Mouse (Mus musculus) intestine, postnatal 0 days (tissue): ENCODE measurements around the gene Cyp4f18. TPM values are rescaled to one million over a fixed set of nuclear protein-coding genes. Genes with fewer than 3 reads are reported as not detected.

Experiments
- ATAC-seq: fragments of 200-750 bp; cut with Nextera tagmentation; 2 replicates; pipeline ENCODE4 v1.8.0; 2017; ENCODE audit warnings: mild to moderate bottlenecking, moderate TSS enrichment, moderate library complexity
- H3K27ac ChIP-seq: fragments of 300-500 bp; sonication (generic); 2 replicates; pipeline ENCODE4 v1.5.1; 2014; ENCODE audit warnings: mild to moderate bottlenecking, low read depth, low read length, moderate library complexity
- H3K27me3 ChIP-seq: fragments of 300-500 bp; sonication (generic); replicated peaks from 2 replicates; pipeline ENCODE4 v1.6.1; 2014; ENCODE audit warnings: low read length, mixed read lengths; ENCODE audit not compliant: control insufficient read depth, insufficient read depth
- H3K36me3 ChIP-seq: fragments of 300-500 bp; sonication (generic); 2 replicates; pipeline ENCODE4 v1.6.1; 2014; ENCODE audit warnings: mild to moderate bottlenecking, moderate library complexity; ENCODE audit not compliant: control insufficient read depth, insufficient read depth
- H3K4me1 ChIP-seq: fragments of 300-500 bp; sonication (generic); replicated peaks from 2 replicates; pipeline ENCODE4 v1.6.1; 2014; ENCODE audit warnings: antibody characterized with exemption, low read length, mixed read lengths; ENCODE audit not compliant: control insufficient read depth, insufficient read depth
- H3K4me2 ChIP-seq: fragments of 300-500 bp; sonication (generic); replicated peaks from 2 replicates; pipeline ENCODE4 v1.6.1; 2014; ENCODE audit warnings: low read depth, mild to moderate bottlenecking, moderate library complexity
- H3K4me3 ChIP-seq: fragments of 300-500 bp; sonication (generic); 2 replicates; pipeline ENCODE4 v1.5.1; 2014; ENCODE audit warnings: low read depth, low read length
- H3K9ac ChIP-seq: fragments of 300-500 bp; sonication (generic); 2 replicates; pipeline ENCODE4 v1.6.1; 2014; ENCODE audit warnings: mild to moderate bottlenecking, low read depth, low read length
- H3K9me3 ChIP-seq: fragments of 300-500 bp; sonication (generic); 2 replicates; pipeline ENCODE4 v1.6.1; 2016; ENCODE audit warnings: mixed run types; ENCODE audit not compliant: control insufficient read depth
- CTCF ChIP-seq: sonication (generic); IDR thresholded peaks from 2 replicates; pipeline ENCODE4 v1.5.1; 2016; ENCODE audit warnings: low read depth, mild to moderate bottlenecking, control low read depth, antibody characterized with exemption, moderate library complexity
- WGBS: fragments of 180-500 bp; shearing (Covaris S2); extraction: QIAGEN DNeasy Blood & Tissue Kit; methylation state at CpG from one replicate; pipeline ENCODE4 v1.1.7; 2014; 5-methylcytosine and 5-hydroxymethylcytosine counted together
- polyA plus RNA-seq: library from polyadenylated mRNA; unstranded; fragments of >200 nt; fragmentation: Nextera tagmentation; extraction: Ambion mirVana; gene quantifications from 2 replicates; pipeline ENCODE4 v1.2.1, GENCODE M21; 2015

Gene Cyp4f18
- polyA plus RNA-seq, 1 experiment from 2014 or later = 4.2 TPM

- Histone ChIP-seq H3K36me3 (no peaks in the 10 kb centered on the region), H3K27me3 (no peaks in the 10 kb centered on the region), H3K9ac (no peak overlapping the region), H3K4me3 (no peak overlapping the region), H3K4me1 (0 out of 2 replicates have a peak, but pooled peaks cover 2% of the 10 kb centered on the region), H3K9me3 (no peaks in the 10 kb centered on the region), H3K4me2 (no peak overlapping the region), H3K27ac (no peak overlapping the region)
- TF ChIP-seq CTCF = peak; percentile 67
- 56% methylated on average over 4 of the region's 4 CpGs for WGBS
- no peak for ATAC-seq
Observed at GRCm38 (mm10) chr8:71984601-71985000, 24.8 kb downstream of the Cyp4f18 start.

- no peak overlapping the region for H3K27ac ChIP-seq
- H3K4me2 ChIP-seq = no peak overlapping the region
- no peak overlapping the region for H3K4me3 ChIP-seq
- H3K36me3 ChIP-seq = no peaks in the 10 kb centered on the region
- no peak for TF ChIP-seq CTCF
- H3K9ac ChIP-seq = no peak overlapping the region
- no peak for ATAC-seq
- WGBS = 56% methylated on average over 4 of the region's 4 CpGs
- H3K9me3 ChIP-seq = no peaks in the 10 kb centered on the region
- no peaks in the 10 kb centered on the region for H3K27me3 ChIP-seq
- 0 out of 2 replicates have a peak, but pooled peaks cover 2% of the 10 kb centered on the region for H3K4me1 ChIP-seq
Observed at GRCm38 (mm10) chr8:71981456-71981855, 28.0 kb downstream of the Cyp4f18 start.

DNA sequence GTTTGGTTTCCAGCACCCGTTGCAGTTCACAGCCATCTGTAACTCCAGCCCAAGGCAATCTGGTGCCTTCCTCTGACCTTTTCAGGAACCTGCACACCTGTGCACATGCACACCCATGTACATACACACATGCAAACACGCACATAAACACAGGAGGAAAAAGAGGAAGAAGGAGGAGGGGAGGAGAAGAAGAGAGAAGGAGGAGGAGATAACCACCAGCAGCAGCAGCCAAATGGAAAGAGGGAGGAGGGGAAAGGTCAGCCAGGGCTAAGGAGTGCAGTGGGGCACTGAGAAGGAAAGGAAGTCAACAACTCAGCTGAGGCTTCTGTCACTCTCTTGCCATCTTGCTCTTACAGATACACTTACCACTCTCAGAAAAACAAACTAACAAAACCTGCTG lies 28.4 kb downstream of the Cyp4f18 start:
- Histone ChIP-seq H3K9me3 (no peaks in the 10 kb centered on the region), H3K27me3 (no peaks in the 10 kb centered on the region), H3K4me3 (no peak overlapping the region), H3K4me2 (no peak overlapping the region), H3K9ac (no peak overlapping the region), H3K36me3 (no peaks in the 10 kb centered on the region), H3K4me1 (0 out of 2 replicates have a peak, but pooled peaks cover 2% of the 10 kb centered on the region), H3K27ac (no peak overlapping the region)
- WGBS = 46% methylated on average over 2 of the region's 2 CpGs
- no peak for ATAC-seq
- TF ChIP-seq CTCF = no peak

GRCm38 (mm10) chr8:71974211-71974610 lies 35.2 kb downstream of the Cyp4f18 start:
- H3K9me3 ChIP-seq = no peaks in the 10 kb centered on the region
- no peaks in the 10 kb centered on the region for H3K27me3 ChIP-seq
- H3K4me2 ChIP-seq = no peak overlapping the region
- no peak overlapping the region for H3K27ac ChIP-seq
- WGBS = 78% methylated on average over 3 of the region's 3 CpGs
- TF ChIP-seq CTCF = no peak
- H3K4me3 ChIP-seq = no peak overlapping the region
- no peak for ATAC-seq
- H3K36me3 ChIP-seq = 0 out of 2 replicates have a peak, but pooled peaks cover 1% of the 10 kb centered on the region
- H3K4me1 ChIP-seq = no peaks in the 10 kb centered on the region
- H3K9ac ChIP-seq = no peak overlapping the region

GRCm38 (mm10) chr8:71971945-71972344 lies 37.5 kb downstream of the Cyp4f18 start:
- Histone ChIP-seq H3K27me3 (no peaks in the 10 kb centered on the region), H3K36me3 (peaks cover 23% of the 10 kb centered on the region), H3K9ac (no peak overlapping the region), H3K27ac (no peak overlapping the region), H3K4me1 (no peaks in the 10 kb centered on the region), H3K4me3 (no peak overlapping the region), H3K4me2 (no peak overlapping the region), H3K9me3 (no peaks in the 10 kb centered on the region)
- TF ChIP-seq CTCF = peak; percentile 77
- no peak for ATAC-seq
- 70% methylated on average over 1 of the region's 1 CpGs for WGBS

DNA sequence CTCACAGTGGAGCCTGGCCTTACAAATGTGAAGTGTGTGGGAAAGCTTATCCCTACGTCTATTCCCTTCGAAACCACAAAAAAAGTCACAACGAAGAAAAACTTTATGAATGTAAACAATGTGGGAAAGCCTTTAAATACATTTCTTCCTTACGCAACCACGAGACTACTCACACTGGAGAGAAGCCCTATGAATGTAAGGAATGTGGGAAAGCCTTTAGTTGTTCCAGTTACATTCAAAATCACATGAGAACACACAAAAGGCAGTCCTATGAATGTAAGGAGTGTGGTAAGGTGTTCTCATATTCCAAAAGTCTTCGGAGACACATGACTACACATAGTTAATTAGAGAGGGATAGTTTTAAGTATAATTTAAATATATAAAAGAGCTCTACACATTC lies 40.8 kb downstream of the Cyp4f18 start:
- 84% methylated on average over 6 of the region's 6 CpGs for WGBS
- Histone ChIP-seq H3K36me3 (peaks cover 41% of the 10 kb centered on the region), H3K4me3 (no peak overlapping the region), H3K4me2 (no peak overlapping the region), H3K4me1 (no peaks in the 10 kb centered on the region), H3K9ac (no peak overlapping the region), H3K9me3 (no peaks in the 10 kb centered on the region), H3K27ac (no peak overlapping the region), H3K27me3 (no peaks in the 10 kb centered on the region)
- TF ChIP-seq CTCF = no peak
- ATAC-seq = no peak

GRCm38 (mm10) chr8:71968100-71968499 lies 41.3 kb downstream of the Cyp4f18 start:
- Histone ChIP-seq H3K36me3 (peaks cover 41% of the 10 kb centered on the region), H3K27ac (no peak overlapping the region), H3K9ac (no peak overlapping the region), H3K4me3 (no peak overlapping the region), H3K4me2 (no peak overlapping the region), H3K9me3 (no peaks in the 10 kb centered on the region), H3K27me3 (no peaks in the 10 kb centered on the region), H3K4me1 (no peaks in the 10 kb centered on the region)
- ATAC-seq = no peak
- WGBS = 91% methylated on average over 6 of the region's 6 CpGs
- no peak for TF ChIP-seq CTCF
